Mouse (Mus musculus): ENCODE results near the gene Slc41a3. TPM values are rescaled to one million over a fixed set of nuclear protein-coding genes. Genes with fewer than 3 reads are reported as not detected.
"Not testable (repeated sequence)": the region's sequence is repeated elsewhere in the genome, so short reads cannot be mapped to it uniquely, and the experiment has no call there.

Gene Slc41a3
- polyA plus RNA-seq, 1 experiment = 79.5 TPM

- Histone ChIP-seq H3K4me3 (ENCODE audit: control insufficient read depth, low read depth, low read length) (no peak overlapping the region), H3K27me3 (ENCODE audit: control insufficient read depth, insufficient read depth, low read length) (no peaks in the 10 kb centered on the region), H3K4me1 (ENCODE audit: control insufficient read depth, insufficient read depth, low read length) (no peaks in the 10 kb centered on the region), H3K36me3 (ENCODE audit: control insufficient read depth, insufficient read depth, low read length) (no peaks in the 10 kb centered on the region), H3K27ac (ENCODE audit: control insufficient read depth, insufficient read depth, low read depth, low read length) (no peak overlapping the region)
- TF ChIP-seq CTCF (IDR thresholded peaks at IDR 0.05; ENCODE audit: control insufficient read depth, insufficient read depth, insufficient replicate concordance, low read depth, low read length) (no peak), POLR2A (IDR thresholded peaks at IDR 0.05; ENCODE audit: control insufficient read depth, low read depth, low read length) (no peak)
These were observed 30.6 kb downstream of the Slc41a3 start for GRCm38 (mm10) chr6:90635081-90635480.

GRCm38 (mm10) chr6:90635611-90636010 is 31.1 kb downstream of the Slc41a3 start:
- no peaks in the 10 kb centered on the region for H3K27me3 ChIP-seq (ENCODE audit: control insufficient read depth, insufficient read depth, low read length)
- H3K4me3 ChIP-seq (ENCODE audit: control insufficient read depth, low read depth, low read length) = no peak overlapping the region
- H3K4me1 ChIP-seq (ENCODE audit: control insufficient read depth, insufficient read depth, low read length) = no peaks in the 10 kb centered on the region
- no peaks in the 10 kb centered on the region for H3K36me3 ChIP-seq (ENCODE audit: control insufficient read depth, insufficient read depth, low read length)
- no peak overlapping the region for H3K27ac ChIP-seq (ENCODE audit: control insufficient read depth, insufficient read depth, low read depth, low read length)
- TF ChIP-seq CTCF (IDR thresholded peaks at IDR 0.05; ENCODE audit: control insufficient read depth, insufficient read depth, insufficient replicate concordance, low read depth, low read length) (no peak), POLR2A (IDR thresholded peaks at IDR 0.05; ENCODE audit: control insufficient read depth, low read depth, low read length) (no peak)

GRCm38 (mm10) chr6:90643057-90643456 is 38.5 kb downstream of the Slc41a3 start:
- no peaks in the 10 kb centered on the region for H3K27me3 ChIP-seq (ENCODE audit: control insufficient read depth, insufficient read depth, low read length)
- H3K36me3 ChIP-seq (ENCODE audit: control insufficient read depth, insufficient read depth, low read length) = no peaks in the 10 kb centered on the region
- H3K4me3 ChIP-seq (ENCODE audit: control insufficient read depth, low read depth, low read length) = no peak overlapping the region
- TF ChIP-seq CTCF (IDR thresholded peaks at IDR 0.05; ENCODE audit: control insufficient read depth, insufficient read depth, insufficient replicate concordance, low read depth, low read length) = no peak
- TF ChIP-seq POLR2A (IDR thresholded peaks at IDR 0.05; ENCODE audit: control insufficient read depth, low read depth, low read length) = no peak
- no peaks in the 10 kb centered on the region for H3K4me1 ChIP-seq (ENCODE audit: control insufficient read depth, insufficient read depth, low read length)
- no peak overlapping the region for H3K27ac ChIP-seq (ENCODE audit: control insufficient read depth, insufficient read depth, low read depth, low read length)

- Histone ChIP-seq H3K36me3 (ENCODE audit: control insufficient read depth, insufficient read depth, low read length) (no peaks in the 10 kb centered on the region), H3K4me3 (ENCODE audit: control insufficient read depth, low read depth, low read length) (no peak overlapping the region), H3K27ac (ENCODE audit: control insufficient read depth, insufficient read depth, low read depth, low read length) (no peak overlapping the region), H3K27me3 (ENCODE audit: control insufficient read depth, insufficient read depth, low read length) (no peaks in the 10 kb centered on the region), H3K4me1 (ENCODE audit: control insufficient read depth, insufficient read depth, low read length) (no peaks in the 10 kb centered on the region)
- no peak for TF ChIP-seq CTCF (IDR thresholded peaks at IDR 0.05; ENCODE audit: control insufficient read depth, insufficient read depth, insufficient replicate concordance, low read depth, low read length)
- TF ChIP-seq POLR2A (IDR thresholded peaks at IDR 0.05; ENCODE audit: control insufficient read depth, low read depth, low read length) = no peak
These were observed 40.4 kb downstream of the Slc41a3 start for GRCm38 (mm10) chr6:90644965-90645364.

GRCm38 (mm10) chr6:90648391-90648790 is 43.9 kb downstream of the Slc41a3 start:
- H3K4me1 ChIP-seq (ENCODE audit: control insufficient read depth, insufficient read depth, low read length) = no peaks in the 10 kb centered on the region
- no peaks in the 10 kb centered on the region for H3K27me3 ChIP-seq (ENCODE audit: control insufficient read depth, insufficient read depth, low read length)
- no peak overlapping the region for H3K27ac ChIP-seq (ENCODE audit: control insufficient read depth, insufficient read depth, low read depth, low read length)
- H3K36me3 ChIP-seq (ENCODE audit: control insufficient read depth, insufficient read depth, low read length) = no peaks in the 10 kb centered on the region
- H3K4me3 ChIP-seq (ENCODE audit: control insufficient read depth, low read depth, low read length) = no peak overlapping the region
- TF ChIP-seq POLR2A (IDR thresholded peaks at IDR 0.05; ENCODE audit: control insufficient read depth, low read depth, low read length) = no peak
- no peak for TF ChIP-seq CTCF (IDR thresholded peaks at IDR 0.05; ENCODE audit: control insufficient read depth, insufficient read depth, insufficient replicate concordance, low read depth, low read length)

- H3K27me3 ChIP-seq (ENCODE audit: control insufficient read depth, insufficient read depth, low read length) = no peaks in the 10 kb centered on the region
- no peaks in the 10 kb centered on the region for H3K4me1 ChIP-seq (ENCODE audit: control insufficient read depth, insufficient read depth, low read length)
- H3K4me3 ChIP-seq (ENCODE audit: control insufficient read depth, low read depth, low read length) = no peak overlapping the region
- H3K27ac ChIP-seq (ENCODE audit: control insufficient read depth, insufficient read depth, low read depth, low read length) = no peak overlapping the region
- no peaks in the 10 kb centered on the region for H3K36me3 ChIP-seq (ENCODE audit: control insufficient read depth, insufficient read depth, low read length)
- TF ChIP-seq POLR2A (IDR thresholded peaks at IDR 0.05; ENCODE audit: control insufficient read depth, low read depth, low read length) (no peak), CTCF (IDR thresholded peaks at IDR 0.05; ENCODE audit: control insufficient read depth, insufficient read depth, insufficient replicate concordance, low read depth, low read length) (no peak)
These were observed 44.8 kb downstream of the Slc41a3 start for GRCm38 (mm10) chr6:90649279-90649678.

- no peaks in the 10 kb centered on the region for H3K4me1 ChIP-seq (ENCODE audit: control insufficient read depth, insufficient read depth, low read length)
- no peaks in the 10 kb centered on the region for H3K36me3 ChIP-seq (ENCODE audit: control insufficient read depth, insufficient read depth, low read length)
- H3K4me3 ChIP-seq (ENCODE audit: control insufficient read depth, low read depth, low read length) = no peak overlapping the region
- H3K27me3 ChIP-seq (ENCODE audit: control insufficient read depth, insufficient read depth, low read length) = no peaks in the 10 kb centered on the region
- H3K27ac ChIP-seq (ENCODE audit: control insufficient read depth, insufficient read depth, low read depth, low read length) = no peak overlapping the region
- no peak for TF ChIP-seq POLR2A (IDR thresholded peaks at IDR 0.05; ENCODE audit: control insufficient read depth, low read depth, low read length)
- TF ChIP-seq CTCF (IDR thresholded peaks at IDR 0.05; ENCODE audit: control insufficient read depth, insufficient read depth, insufficient replicate concordance, low read depth, low read length) = no peak
These were observed 46.1 kb downstream of the Slc41a3 start for GRCm38 (mm10) chr6:90650634-90651033.

GRCm38 (mm10) chr6:90653736-90654135 is 49.2 kb downstream of the Slc41a3 start:
- no peaks in the 10 kb centered on the region for H3K27me3 ChIP-seq (ENCODE audit: control insufficient read depth, insufficient read depth, low read length)
- no peak overlapping the region for H3K27ac ChIP-seq (ENCODE audit: control insufficient read depth, insufficient read depth, low read depth, low read length)
- TF ChIP-seq CTCF (IDR thresholded peaks at IDR 0.05; ENCODE audit: control insufficient read depth, insufficient read depth, insufficient replicate concordance, low read depth, low read length) = peak; percentile 49; the same call in 1 of the 2 replicates
- TF ChIP-seq POLR2A (IDR thresholded peaks at IDR 0.05; ENCODE audit: control insufficient read depth, low read depth, low read length) = no peak
- no peaks in the 10 kb centered on the region for H3K4me1 ChIP-seq (ENCODE audit: control insufficient read depth, insufficient read depth, low read length)
- no peaks in the 10 kb centered on the region for H3K36me3 ChIP-seq (ENCODE audit: control insufficient read depth, insufficient read depth, low read length)
- no peak overlapping the region for H3K4me3 ChIP-seq (ENCODE audit: control insufficient read depth, low read depth, low read length)

GRCm38 (mm10) chr6:90656344-90656850 is 51.9 kb downstream of the Slc41a3 start:
- H3K4me3 ChIP-seq (ENCODE audit: control insufficient read depth, low read depth, low read length); H3K27ac ChIP-seq (ENCODE audit: control insufficient read depth, insufficient read depth, low read depth, low read length); H3K4me1 ChIP-seq (ENCODE audit: control insufficient read depth, insufficient read depth, low read length); H3K27me3 ChIP-seq (ENCODE audit: control insufficient read depth, insufficient read depth, low read length); H3K36me3 ChIP-seq (ENCODE audit: control insufficient read depth, insufficient read depth, low read length): not testable (repeated sequence)

Measured in testis, adult 2 months (tissue).